Mouse (Mus musculus): Measurements from ENCODE around the gene Kcnk4.
"Not testable (repeated sequence)": the region's sequence is repeated elsewhere in the genome, so short reads cannot be mapped to it uniquely, and the experiment has no call there.

Gene Kcnk4

GRCm38 (mm10) chr19:6918321-6918720, 16.0 kb downstream of the Kcnk4 start:
- DNase-seq (ENCODE audit: low spot score in 2 of 2), result no peak

- DNase-seq (ENCODE audit: low spot score in 2 of 2), result peak in 1 of 2 experiments; percentile 57
Measured at GRCm38 (mm10) chr19:6916496-6916895, 17.8 kb downstream of the Kcnk4 start.

GRCm38 (mm10) chr19:6915276-6915675, 19.0 kb downstream of the Kcnk4 start:
- DNase-seq (ENCODE audit: low spot score in 2 of 2), result peak in 1 of 2 experiments; percentile 57

GRCm38 (mm10) chr19:6914540-6914939, 19.8 kb downstream of the Kcnk4 start:
- DNase-seq (ENCODE audit: low spot score in 2 of 2), result peak in 1 of 2 experiments; percentile 50

- DNase-seq (ENCODE audit: low spot score in 2 of 2), result peak in 1 of 2 experiments; percentile 61
Measured at GRCm38 (mm10) chr19:6913991-6914390, 20.3 kb downstream of the Kcnk4 start.

- no peak for DNase-seq (ENCODE audit: low spot score in 2 of 2)
Measured at GRCm38 (mm10) chr19:6913036-6913435, 21.3 kb downstream of the Kcnk4 start.

GRCm38 (mm10) chr19:6912205-6912970, 21.9 kb downstream of the Kcnk4 start:
- DNase-seq (ENCODE audit: low spot score in 2 of 2), result peak in 1 of 2 experiments; percentile 62

GRCm38 (mm10) chr19:6911101-6912074, 22.9 kb downstream of the Kcnk4 start:
- DNase-seq (ENCODE audit: low spot score in 2 of 2), result peak in 1 of 2 experiments; percentile 63

GRCm38 (mm10) chr19:6910306-6910705, 24.0 kb downstream of the Kcnk4 start:
- DNase-seq (ENCODE audit: low spot score in 2 of 2), result peak; percentile 54 to 76

- peak; percentile 84 to 91 for DNase-seq (ENCODE audit: low spot score in 2 of 2)
Measured at GRCm38 (mm10) chr19:6909507-6910289, 24.6 kb downstream of the Kcnk4 start, which contains the start of the genes Trmt112 and Prdx5. Trmt112 (plus strand) TSS chr19:6909698. Prdx5 (minus strand) TSS chr19:6910106.

GRCm38 (mm10) chr19:6909021-6909420, 25.3 kb downstream of the Kcnk4 start:
- no peak for DNase-seq (ENCODE audit: low spot score in 2 of 2)

- peak in 1 of 2 experiments; percentile 58 for DNase-seq (ENCODE audit: low spot score in 2 of 2)
Measured at GRCm38 (mm10) chr19:6907811-6908540, 26.3 kb downstream of the Kcnk4 start.

GRCm38 (mm10) chr19:6907094-6907493, 27.2 kb downstream of the Kcnk4 start:
- peak in 1 of 2 experiments; percentile 61 for DNase-seq (ENCODE audit: low spot score in 2 of 2)

GRCm38 (mm10) chr19:6906199-6906598, 28.1 kb downstream of the Kcnk4 start:
- peak in 1 of 2 experiments; percentile 58 for DNase-seq (ENCODE audit: low spot score in 2 of 2)

GRCm38 (mm10) chr19:6905498-6906159, 28.7 kb downstream of the Kcnk4 start:
- peak in 1 of 2 experiments; percentile 56 for DNase-seq (ENCODE audit: low spot score in 2 of 2)

GRCm38 (mm10) chr19:6904846-6905245, 29.5 kb downstream of the Kcnk4 start:
- DNase-seq (ENCODE audit: low spot score in 2 of 2), result no peak

GRCm38 (mm10) chr19:6903031-6903430, 31.3 kb downstream of the Kcnk4 start:
- DNase-seq (ENCODE audit: low spot score in 2 of 2), result no peak

GRCm38 (mm10) chr19:6899641-6900040, 34.7 kb downstream of the Kcnk4 start:
- no peak for DNase-seq (ENCODE audit: low spot score in 2 of 2)

- not testable (repeated sequence) for DNase-seq (ENCODE audit: low spot score in 2 of 2)
Measured at GRCm38 (mm10) chr19:6895608-6896305, 38.6 kb downstream of the Kcnk4 start.

Data from spleen, postnatal 4 days (tissue).